Mouse (Mus musculus): ENCODE results near the gene Fasl.

DNA sequence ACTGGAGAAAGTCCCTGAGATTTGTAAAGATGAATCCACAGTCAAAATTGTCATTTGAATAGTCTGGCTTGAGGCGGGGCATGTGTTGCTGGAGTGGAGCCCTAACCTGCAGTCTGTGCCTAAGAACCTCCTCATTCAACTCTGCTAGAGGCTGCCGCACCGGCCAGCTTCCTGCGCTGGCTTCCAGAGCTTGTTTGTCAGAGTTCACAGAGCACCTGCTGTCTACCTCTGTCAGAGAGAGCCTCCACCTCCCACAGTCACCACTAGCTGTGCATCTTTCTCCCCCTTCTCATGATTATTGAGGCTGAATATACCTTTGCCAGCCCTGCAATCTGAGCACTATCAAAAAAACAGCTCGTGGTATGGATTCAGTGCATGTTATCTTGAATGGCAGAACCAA, 22.4 kb downstream of the Fasl start:
- TF ChIP-seq CTCF (conservative IDR thresholded peaks at IDR 0.05; ENCODE audit: low read length): no peak
- no peak for TF ChIP-seq POU5F1 (IDR thresholded peaks at IDR 0.05; ENCODE audit: borderline replicate concordance, low read length)
